Mouse (Mus musculus): ENCODE data around the gene Krt34.

The Krt34 gene

GRCm38 (mm10) chr11:100041454-100041853 lies at the start of gene Krt34:
Gene Krt34, minus strand, starts transcription at chr11:100041554.
- no peak for DNase-seq (ENCODE audit: low read depth)

- DNase-seq (ENCODE audit: low read depth), result no peak
Observed at GRCm38 (mm10) chr11:100088378-100089025, 47.1 kb upstream of the Krt34 start.

- no peak for DNase-seq (ENCODE audit: low read depth)
Observed at GRCm38 (mm10) chr11:100087861-100088260, 46.5 kb upstream of the Krt34 start, which contains the start of gene Krt32. Gene Krt32, minus strand, starts transcription at chr11:100088226.

GRCm38 (mm10) chr11:100073873-100074272 lies 32.5 kb upstream of the Krt34 start:
- DNase-seq (ENCODE audit: low read depth), result no peak

- DNase-seq (ENCODE audit: low read depth), result no peak
Observed at GRCm38 (mm10) chr11:100067293-100068036, 26.1 kb upstream of the Krt34 start.

- DNase-seq (ENCODE audit: low read depth), result no peak
Observed at GRCm38 (mm10) chr11:100066236-100067010, 25.1 kb upstream of the Krt34 start.

GRCm38 (mm10) chr11:100058875-100059274 lies 17.5 kb upstream of the Krt34 start:
- DNase-seq (ENCODE audit: low read depth), result no peak

GRCm38 (mm10) chr11:100055686-100056655 lies 14.6 kb upstream of the Krt34 start:
- no peak for DNase-seq (ENCODE audit: low read depth)

- no peak for DNase-seq (ENCODE audit: low read depth)
Observed at GRCm38 (mm10) chr11:100050451-100050850, 9.1 kb upstream of the Krt34 start, which contains the start of gene Krt31. Gene Krt31, minus strand, starts transcription at chr11:100050551.

- no peak for DNase-seq (ENCODE audit: low read depth)
Observed at GRCm38 (mm10) chr11:100047193-100047592, 5.8 kb upstream of the Krt34 start.

GRCm38 (mm10) chr11:100046303-100046866 lies 5.0 kb upstream of the Krt34 start:
- no peak for DNase-seq (ENCODE audit: low read depth)

GRCm38 (mm10) chr11:100029768-100030167 lies 11.6 kb downstream of the Krt34 start, which contains the start of gene Krt33b:
Gene Krt33b, minus strand, starts transcription at chr11:100029868.
- no peak for DNase-seq (ENCODE audit: low read depth)

- DNase-seq (ENCODE audit: low read depth), result no peak
Observed at GRCm38 (mm10) chr11:100021438-100021837, 19.9 kb downstream of the Krt34 start.

- no peak for DNase-seq (ENCODE audit: low read depth)
Observed at GRCm38 (mm10) chr11:100019466-100019865, 21.9 kb downstream of the Krt34 start.

GRCm38 (mm10) chr11:100016112-100016511 lies 25.2 kb downstream of the Krt34 start, which contains the start of gene Krt33a:
Gene Krt33a, minus strand, starts transcription at chr11:100016212.
- no peak for DNase-seq (ENCODE audit: low read depth)

- no peak for DNase-seq (ENCODE audit: low read depth)
Observed at GRCm38 (mm10) chr11:100013691-100014171, 27.6 kb downstream of the Krt34 start.

GRCm38 (mm10) chr11:100010682-100011081 lies 30.7 kb downstream of the Krt34 start:
- DNase-seq (ENCODE audit: low read depth), result no peak

GRCm38 (mm10) chr11:100008336-100008735 lies 33.0 kb downstream of the Krt34 start:
- no peak for DNase-seq (ENCODE audit: low read depth)

GRCm38 (mm10) chr11:100006624-100007023 lies 34.7 kb downstream of the Krt34 start:
- DNase-seq (ENCODE audit: low read depth), result peak; percentile 8

- no peak for DNase-seq (ENCODE audit: low read depth)
Observed at GRCm38 (mm10) chr11:100005905-100006304, 35.4 kb downstream of the Krt34 start.

GRCm38 (mm10) chr11:100004846-100005245 lies 36.5 kb downstream of the Krt34 start:
- peak; percentile 32 for DNase-seq (ENCODE audit: low read depth)
